Mouse (Mus musculus): ENCODE measurements around the gene Phlda2. TPM values are rescaled to one million over a fixed set of nuclear protein-coding genes. Genes with fewer than 3 reads are reported as not detected.

Gene Phlda2
- polyA plus RNA-seq, 1 experiment from 2014 or later, result 6.2 TPM

GRCm38 (mm10) chr7:143506675-143507074 lies 3.7 kb upstream of the Phlda2 start:
- Histone ChIP-seq H3K36me3 (ENCODE audit: control insufficient read depth, insufficient read depth, low read length) (no peaks in the 10 kb centered on the region), H3K9me3 (ENCODE audit: control insufficient read depth, low read length) (no peaks in the 10 kb centered on the region), H3K4me1 (replicated peaks; ENCODE audit: control insufficient read depth, insufficient read depth, low read length) (peaks cover 10% of the 10 kb centered on the region), H3K27ac (ENCODE audit: low read length) (no peak overlapping the region), H3K9ac (ENCODE audit: low read length) (no peak overlapping the region), H3K4me2 (ENCODE audit: low read depth, low read length) (no peak overlapping the region), H3K4me3 (ENCODE audit: low read length) (no peak overlapping the region), H3K27me3 (ENCODE audit: control insufficient read depth, insufficient read depth, low read depth, low read length) (peaks cover 21% of the 10 kb centered on the region)
- ATAC-seq (ENCODE audit: low read depth), result no peak
- WGBS, result 27% methylated on average over 7 of the region's 7 CpGs

- no peak overlapping the region for H3K27ac ChIP-seq (ENCODE audit: low read length)
- no peak overlapping the region for H3K4me2 ChIP-seq (ENCODE audit: low read depth, low read length)
- peaks cover 25% of the 10 kb centered on the region for H3K27me3 ChIP-seq (ENCODE audit: control insufficient read depth, insufficient read depth, low read depth, low read length)
- 67% methylated on average over 7 of the region's 7 CpGs for WGBS
- H3K9me3 ChIP-seq (ENCODE audit: control insufficient read depth, low read length), result no peaks in the 10 kb centered on the region
- peaks cover 12% of the 10 kb centered on the region for H3K4me1 ChIP-seq (replicated peaks; ENCODE audit: control insufficient read depth, insufficient read depth, low read length)
- H3K9ac ChIP-seq (ENCODE audit: low read length), result no peak overlapping the region
- ATAC-seq (ENCODE audit: low read depth), result no peak
- H3K4me3 ChIP-seq (ENCODE audit: low read length), result no peak overlapping the region
- H3K36me3 ChIP-seq (ENCODE audit: control insufficient read depth, insufficient read depth, low read length), result no peaks in the 10 kb centered on the region
These were observed 3.3 kb upstream of the Phlda2 start for GRCm38 (mm10) chr7:143506271-143506670.

GRCm38 (mm10) chr7:143505823-143506222 lies 2.9 kb upstream of the Phlda2 start:
- no peaks in the 10 kb centered on the region for H3K9me3 ChIP-seq (ENCODE audit: control insufficient read depth, low read length)
- H3K27me3 ChIP-seq (ENCODE audit: control insufficient read depth, insufficient read depth, low read depth, low read length), result peaks cover 30% of the 10 kb centered on the region
- no peak overlapping the region for H3K4me3 ChIP-seq (ENCODE audit: low read length)
- peaks cover 12% of the 10 kb centered on the region for H3K4me1 ChIP-seq (replicated peaks; ENCODE audit: control insufficient read depth, insufficient read depth, low read length)
- 34% methylated on average over 11 of the region's 11 CpGs for WGBS
- H3K4me2 ChIP-seq (ENCODE audit: low read depth, low read length), result no peak overlapping the region
- no peak for ATAC-seq (ENCODE audit: low read depth)
- no peak overlapping the region for H3K27ac ChIP-seq (ENCODE audit: low read length)
- no peaks in the 10 kb centered on the region for H3K36me3 ChIP-seq (ENCODE audit: control insufficient read depth, insufficient read depth, low read length)
- H3K9ac ChIP-seq (ENCODE audit: low read length), result no peak overlapping the region

- ATAC-seq (ENCODE audit: low read depth), result no peak
These were observed 2.5 kb upstream of the Phlda2 start for GRCm38 (mm10) chr7:143505411-143505810.

GRCm38 (mm10) chr7:143503926-143504325 lies 976 bp upstream of the Phlda2 start:
- no peak overlapping the region for H3K9ac ChIP-seq (ENCODE audit: low read length)

More at GRCm38 (mm10) chr7:143505411-143505810, 2.5 kb upstream of the Phlda2 start:
- no peak overlapping the region for H3K4me3 ChIP-seq (ENCODE audit: low read length)
- H3K27me3 ChIP-seq (ENCODE audit: control insufficient read depth, insufficient read depth, low read depth, low read length), result peaks cover 34% of the 10 kb centered on the region
- no peak overlapping the region for H3K9ac ChIP-seq (ENCODE audit: low read length)
- H3K9me3 ChIP-seq (ENCODE audit: control insufficient read depth, low read length), result no peaks in the 10 kb centered on the region
- no peak overlapping the region for H3K4me2 ChIP-seq (ENCODE audit: low read depth, low read length)
- H3K36me3 ChIP-seq (ENCODE audit: control insufficient read depth, insufficient read depth, low read length), result no peaks in the 10 kb centered on the region
- no peak overlapping the region for H3K27ac ChIP-seq (ENCODE audit: low read length)
- peaks cover 12% of the 10 kb centered on the region for H3K4me1 ChIP-seq (replicated peaks; ENCODE audit: control insufficient read depth, insufficient read depth, low read length)
- 82% methylated on average over 2 of the region's 2 CpGs for WGBS

GRCm38 (mm10) chr7:143501643-143502417 lies 1.1 kb downstream of the Phlda2 start:
- Histone ChIP-seq H3K27ac (ENCODE audit: low read length) (peak overlapping the region; percentile 56; the same call in 1 of the 2 replicates), H3K4me3 (ENCODE audit: low read length) (peak overlapping the region; percentile 53), H3K4me1 (replicated peaks; ENCODE audit: control insufficient read depth, insufficient read depth, low read length) (peaks cover 12% of the 10 kb centered on the region), H3K27me3 (ENCODE audit: control insufficient read depth, insufficient read depth, low read depth, low read length) (peaks cover 34% of the 10 kb centered on the region), H3K4me2 (ENCODE audit: low read depth, low read length) (peak overlapping the region; percentile 91), H3K9ac (ENCODE audit: low read length) (peak overlapping the region; percentile 59), H3K36me3 (ENCODE audit: control insufficient read depth, insufficient read depth, low read length) (no peaks in the 10 kb centered on the region), H3K9me3 (ENCODE audit: control insufficient read depth, low read length) (no peaks in the 10 kb centered on the region)
- whole genome bisulfite sequencing, result 2% methylated on average over 55 of the region's 55 CpGs
- peak; percentile 61 for ATAC-seq (ENCODE audit: low read depth)

More at GRCm38 (mm10) chr7:143503926-143504325, 976 bp upstream of the Phlda2 start:
- Histone ChIP-seq H3K36me3 (ENCODE audit: control insufficient read depth, insufficient read depth, low read length) (no peaks in the 10 kb centered on the region), H3K4me2 (ENCODE audit: low read depth, low read length) (no peak overlapping the region), H3K4me1 (replicated peaks; ENCODE audit: control insufficient read depth, insufficient read depth, low read length) (peaks cover 12% of the 10 kb centered on the region), H3K4me3 (ENCODE audit: low read length) (no peak overlapping the region), H3K27ac (ENCODE audit: low read length) (no peak overlapping the region), H3K9me3 (ENCODE audit: control insufficient read depth, low read length) (no peaks in the 10 kb centered on the region), H3K27me3 (ENCODE audit: control insufficient read depth, insufficient read depth, low read depth, low read length) (peaks cover 34% of the 10 kb centered on the region)
- 67% methylated on average over 6 of the region's 6 CpGs for WGBS
- no peak for ATAC-seq (ENCODE audit: low read depth)

- Histone ChIP-seq H3K27ac (ENCODE audit: low read length) (no peak overlapping the region), H3K4me2 (ENCODE audit: low read depth, low read length) (no peak overlapping the region), H3K4me3 (ENCODE audit: low read length) (no peak overlapping the region), H3K9ac (ENCODE audit: low read length) (no peak overlapping the region), H3K27me3 (ENCODE audit: control insufficient read depth, insufficient read depth, low read depth, low read length) (peaks cover 34% of the 10 kb centered on the region), H3K9me3 (ENCODE audit: control insufficient read depth, low read length) (no peaks in the 10 kb centered on the region), H3K4me1 (replicated peaks; ENCODE audit: control insufficient read depth, insufficient read depth, low read length) (peaks cover 12% of the 10 kb centered on the region), H3K36me3 (ENCODE audit: control insufficient read depth, insufficient read depth, low read length) (no peaks in the 10 kb centered on the region)
- WGBS, result 46% methylated on average over 2 of the region's 2 CpGs
- ATAC-seq (ENCODE audit: low read depth), result no peak
These were observed 2.0 kb downstream of the Phlda2 start for GRCm38 (mm10) chr7:143500912-143501311.

GRCm38 (mm10) chr7:143498584-143498983 lies 4.4 kb downstream of the Phlda2 start:
- WGBS, result 92% methylated on average over 4 of the region's 4 CpGs
- H3K27me3 ChIP-seq (ENCODE audit: control insufficient read depth, insufficient read depth, low read depth, low read length), result peaks cover 27% of the 10 kb centered on the region

GRCm38 (mm10) chr7:143495104-143495961 lies 7.6 kb downstream of the Phlda2 start:
- no peak for ATAC-seq (ENCODE audit: low read depth)
- no peak overlapping the region for H3K27ac ChIP-seq (ENCODE audit: low read length)
- WGBS, result 71% methylated on average over 8 of the region's 8 CpGs
- H3K4me2 ChIP-seq (ENCODE audit: low read depth, low read length), result no peak overlapping the region
- H3K4me1 ChIP-seq (replicated peaks; ENCODE audit: control insufficient read depth, insufficient read depth, low read length), result no peaks in the 10 kb centered on the region
- H3K9me3 ChIP-seq (ENCODE audit: control insufficient read depth, low read length), result no peaks in the 10 kb centered on the region
- H3K36me3 ChIP-seq (ENCODE audit: control insufficient read depth, insufficient read depth, low read length), result no peaks in the 10 kb centered on the region
- H3K27me3 ChIP-seq (ENCODE audit: control insufficient read depth, insufficient read depth, low read depth, low read length), result no peaks in the 10 kb centered on the region; the same call in 1 of the 2 replicates
- no peak overlapping the region for H3K9ac ChIP-seq (ENCODE audit: low read length)
- H3K4me3 ChIP-seq (ENCODE audit: low read length), result no peak overlapping the region

More at GRCm38 (mm10) chr7:143498584-143498983, 4.4 kb downstream of the Phlda2 start:
- Histone ChIP-seq H3K4me3 (ENCODE audit: low read length) (no peak overlapping the region), H3K4me2 (ENCODE audit: low read depth, low read length) (no peak overlapping the region), H3K9me3 (ENCODE audit: control insufficient read depth, low read length) (no peaks in the 10 kb centered on the region), H3K9ac (ENCODE audit: low read length) (no peak overlapping the region), H3K27ac (ENCODE audit: low read length) (no peak overlapping the region), H3K36me3 (ENCODE audit: control insufficient read depth, insufficient read depth, low read length) (no peaks in the 10 kb centered on the region), H3K4me1 (replicated peaks; ENCODE audit: control insufficient read depth, insufficient read depth, low read length) (peaks cover 12% of the 10 kb centered on the region)
- ATAC-seq (ENCODE audit: low read depth), result no peak

Measured in lung, embryonic 16.5 days (tissue).